Mouse (Mus musculus) heart, postnatal 0 days (tissue): ENCODE measurements around the gene Pcid2.

ENCODE experiments used
- CTCF ChIP-seq: IDR thresholded peaks from 2 replicates; pipeline ENCODE4 v1.5.1; 2016; ENCODE audit warnings: antibody characterized with exemption, control low read depth, low read depth
- EP300 ChIP-seq: IDR thresholded peaks from 2 replicates; pipeline ENCODE4 v1.6.1; 2016; ENCODE audit warnings: antibody characterized with exemption, low read depth

DNA sequence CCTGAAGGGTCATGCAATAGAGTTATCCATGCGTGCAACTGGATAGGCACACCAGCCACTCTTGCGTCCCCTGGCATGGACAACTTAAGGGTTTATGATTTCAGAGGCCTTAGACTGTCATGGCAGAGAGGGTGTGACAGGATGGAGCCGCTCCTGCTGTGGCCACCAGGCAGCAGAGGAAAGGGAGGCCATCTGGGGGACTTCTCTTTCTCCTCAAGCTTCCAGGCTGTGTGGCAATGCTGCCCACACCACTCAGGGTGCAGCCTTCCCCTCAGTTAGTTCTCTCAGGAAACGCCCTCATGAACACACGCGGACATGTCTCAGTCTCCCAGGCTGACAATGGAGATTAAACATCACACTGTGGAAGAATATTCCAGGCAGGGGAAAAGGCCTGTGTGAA is 66.2 kb downstream of the Pcid2 start:
- TF ChIP-seq CTCF (no peak), EP300 (no peak)
